Mouse (Mus musculus): ENCODE results near the gene Ptgr1. TPM values are rescaled to one million over a fixed set of nuclear protein-coding genes. Genes with fewer than 3 reads are reported as not detected.

The Ptgr1 gene
- polyA plus RNA-seq, 1 experiment: 20.6 TPM

DNA sequence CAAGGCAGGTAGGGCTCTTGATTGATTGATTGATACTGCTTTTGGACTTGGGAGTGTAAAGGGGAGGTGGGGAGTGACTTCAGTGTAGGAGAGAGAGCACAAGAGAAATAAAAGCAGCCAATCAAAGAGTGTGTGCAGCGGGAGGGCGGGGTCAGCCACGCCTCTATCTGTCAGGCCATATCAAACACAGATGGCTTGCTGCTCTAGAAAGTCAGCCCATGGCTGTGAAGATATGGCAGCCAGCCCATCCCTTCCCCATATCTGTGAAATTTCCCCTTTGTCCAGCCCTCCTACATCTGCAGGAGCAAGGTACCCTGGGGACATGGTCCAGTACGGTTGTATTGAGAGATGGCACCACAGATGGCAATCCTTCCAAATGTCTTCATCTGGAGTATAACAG lies 16.2 kb downstream of the Ptgr1 start:
- TF ChIP-seq MAX (IDR thresholded peaks at IDR 0.05; ENCODE audit: low read depth) (no peak), POLR2A (IDR thresholded peaks at IDR 0.05; ENCODE audit: insufficient read length, low read depth) (no peak), TCF3 (IDR thresholded peaks at IDR 0.05; ENCODE audit: insufficient read length, low read depth) (no peak), MYOG (IDR thresholded peaks at IDR 0.05; ENCODE audit: control insufficient read depth in 1 of 3, insufficient read depth in 1 of 3, insufficient read length in 2 of 3, low read depth in 2 of 3) (no peak), USF1 (IDR thresholded peaks at IDR 0.05; ENCODE audit: low read depth) (no peak), CEBPB (IDR thresholded peaks at IDR 0.05; ENCODE audit: insufficient read depth, poor library complexity, severe bottlenecking) (no peak)
- H3K79me2 ChIP-seq (ENCODE audit: control insufficient read depth, insufficient read depth): no peaks in the 10 kb centered on the region
- no peak overlapping the region for H3K4me3 ChIP-seq
- H3ac ChIP-seq (ENCODE audit: control insufficient read depth, insufficient read length): no peak overlapping the region
- no peaks in the 10 kb centered on the region for H3K36me3 ChIP-seq (ENCODE audit: control insufficient read depth, insufficient read depth)
- no peaks in the 10 kb centered on the region for H3K27me3 ChIP-seq (ENCODE audit: control insufficient read depth, insufficient read depth, insufficient read length)
- no peak overlapping the region for H3K4me2 ChIP-seq (ENCODE audit: low read depth)

DNA sequence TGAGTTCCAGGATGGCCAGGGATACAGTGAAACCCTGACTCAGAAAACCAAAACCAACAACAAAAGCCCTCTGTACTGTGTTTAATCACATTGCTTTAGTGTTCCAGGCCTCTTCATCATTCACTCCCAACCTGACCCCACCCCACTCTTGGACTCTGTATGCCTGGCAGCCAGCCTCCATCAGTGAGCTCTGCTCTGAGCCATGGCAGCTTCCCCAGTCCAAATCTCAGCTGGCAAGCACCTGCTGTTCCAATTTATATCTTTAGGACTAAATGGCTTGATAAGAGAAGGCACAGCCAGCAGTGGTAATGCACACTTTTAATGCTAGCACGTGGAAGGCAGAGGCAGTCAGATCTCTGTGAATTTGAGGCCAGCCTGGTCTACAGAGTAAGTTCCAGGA lies 21.8 kb downstream of the Ptgr1 start:
- Histone ChIP-seq H3K27me3 (ENCODE audit: control insufficient read depth, insufficient read depth, insufficient read length) (no peaks in the 10 kb centered on the region), H3K36me3 (ENCODE audit: control insufficient read depth, insufficient read depth) (no peaks in the 10 kb centered on the region), H3K79me2 (ENCODE audit: control insufficient read depth, insufficient read depth) (no peaks in the 10 kb centered on the region), H3K4me3 (no peak overlapping the region), H3K4me2 (ENCODE audit: low read depth) (no peak overlapping the region), H3ac (ENCODE audit: control insufficient read depth, insufficient read length) (no peak overlapping the region)
- TF ChIP-seq SRF (IDR thresholded peaks at IDR 0.05; ENCODE audit: control insufficient read depth, insufficient read length, low read depth) (no peak), TCF3 (IDR thresholded peaks at IDR 0.05; ENCODE audit: insufficient read length, low read depth) (no peak), POLR2A (IDR thresholded peaks at IDR 0.05; ENCODE audit: insufficient read length, low read depth) (no peak), MYOD1 (IDR thresholded peaks at IDR 0.05; ENCODE audit: control insufficient read depth in 1 of 3, insufficient read length in 2 of 3, low read depth in 2 of 3) (no peak), REST (IDR thresholded peaks at IDR 0.05; ENCODE audit: insufficient read depth, insufficient read length) (no peak), TCF12 (IDR thresholded peaks at IDR 0.05; ENCODE audit: insufficient read depth, poor library complexity, severe bottlenecking) (no peak)

DNA sequence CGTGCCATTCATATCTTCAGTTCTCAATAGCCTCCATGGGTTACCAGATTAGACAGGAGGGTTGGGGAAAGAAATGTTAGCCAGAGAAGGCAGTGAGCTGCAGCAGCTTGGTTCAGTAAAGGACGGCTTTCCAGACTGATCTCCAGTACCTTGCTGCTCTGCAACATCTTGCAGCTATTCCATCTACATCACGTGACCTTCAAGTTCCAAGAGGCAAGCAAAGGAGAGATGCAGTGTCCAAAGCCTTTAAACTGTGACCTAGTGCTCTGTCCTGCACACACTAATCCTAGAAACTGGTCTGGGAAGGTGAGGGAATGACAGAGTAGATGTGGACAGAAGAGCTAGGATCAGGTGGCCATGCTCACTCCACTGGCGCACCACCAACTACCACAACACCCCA lies 23.6 kb downstream of the Ptgr1 start:
- H3K36me3 ChIP-seq (ENCODE audit: control insufficient read depth, insufficient read depth): no peaks in the 10 kb centered on the region
- H3ac ChIP-seq (ENCODE audit: control insufficient read depth, insufficient read length): no peak overlapping the region
- TF ChIP-seq MYOD1 (IDR thresholded peaks at IDR 0.05; ENCODE audit: control insufficient read depth in 1 of 3, insufficient read length in 2 of 3, low read depth in 2 of 3): no peak
- TF ChIP-seq REST (IDR thresholded peaks at IDR 0.05; ENCODE audit: insufficient read depth, insufficient read length): no peak
- TF ChIP-seq MAX (IDR thresholded peaks at IDR 0.05; ENCODE audit: low read depth): no peak
- no peak for TF ChIP-seq MYOG (IDR thresholded peaks at IDR 0.05; ENCODE audit: control insufficient read depth in 1 of 3, insufficient read depth in 1 of 3, insufficient read length in 2 of 3, low read depth in 2 of 3)
- TF ChIP-seq E2F4 (IDR thresholded peaks at IDR 0.05; ENCODE audit: insufficient read depth): no peak
- TF ChIP-seq TCF12 (IDR thresholded peaks at IDR 0.05; ENCODE audit: insufficient read depth, poor library complexity, severe bottlenecking): no peak
- TF ChIP-seq POLR2AphosphoS2 (IDR thresholded peaks at IDR 0.05; ENCODE audit: insufficient read length, low read depth): no peak
- no peak for TF ChIP-seq USF1 (IDR thresholded peaks at IDR 0.05; ENCODE audit: low read depth)
- no peak for TF ChIP-seq TCF3 (IDR thresholded peaks at IDR 0.05; ENCODE audit: insufficient read length, low read depth)
- no peak for TF ChIP-seq CEBPB (IDR thresholded peaks at IDR 0.05; ENCODE audit: insufficient read depth, poor library complexity, severe bottlenecking)
- no peak for TF ChIP-seq POLR2A (IDR thresholded peaks at IDR 0.05; ENCODE audit: insufficient read length, low read depth)
- no peak for TF ChIP-seq SRF (IDR thresholded peaks at IDR 0.05; ENCODE audit: control insufficient read depth, insufficient read length, low read depth)
- no peaks in the 10 kb centered on the region for H3K79me2 ChIP-seq (ENCODE audit: control insufficient read depth, insufficient read depth)
- no peaks in the 10 kb centered on the region for H3K27me3 ChIP-seq (ENCODE audit: control insufficient read depth, insufficient read depth, insufficient read length)
- H3K4me3 ChIP-seq: no peak overlapping the region
- no peak overlapping the region for H3K4me2 ChIP-seq (ENCODE audit: low read depth)

DNA sequence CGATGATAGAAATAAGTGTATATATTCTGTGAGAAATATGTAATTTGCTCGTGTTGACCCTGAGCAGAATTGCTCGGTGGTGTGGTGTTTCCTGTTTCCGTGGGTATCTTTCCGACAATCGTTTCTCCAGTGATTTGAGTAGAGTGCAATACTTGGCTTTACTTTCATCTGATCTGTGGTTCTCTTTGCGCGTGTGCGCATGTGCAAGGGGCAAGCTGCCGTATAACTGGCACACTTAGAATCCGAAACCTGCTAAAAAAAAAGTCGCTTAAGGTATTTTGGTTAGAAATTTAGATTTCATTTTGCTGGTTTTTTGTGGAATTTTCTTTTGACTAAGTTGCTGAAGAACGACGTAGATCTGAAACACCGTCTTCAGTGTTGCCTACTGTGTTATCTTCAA lies 25.2 kb downstream of the Ptgr1 start:
- Histone ChIP-seq H3ac (ENCODE audit: control insufficient read depth, insufficient read length) (no peak overlapping the region), H3K36me3 (ENCODE audit: control insufficient read depth, insufficient read depth) (no peaks in the 10 kb centered on the region), H3K4me2 (ENCODE audit: low read depth) (no peak overlapping the region), H3K4me3 (no peak overlapping the region), H3K79me2 (ENCODE audit: control insufficient read depth, insufficient read depth) (no peaks in the 10 kb centered on the region), H3K27me3 (ENCODE audit: control insufficient read depth, insufficient read depth, insufficient read length) (no peaks in the 10 kb centered on the region)
- no peak for TF ChIP-seq CEBPB (IDR thresholded peaks at IDR 0.05; ENCODE audit: insufficient read depth, poor library complexity, severe bottlenecking)
- no peak for TF ChIP-seq E2F4 (IDR thresholded peaks at IDR 0.05; ENCODE audit: insufficient read depth)
- no peak for TF ChIP-seq POLR2A (IDR thresholded peaks at IDR 0.05; ENCODE audit: insufficient read length, low read depth)
- TF ChIP-seq MAX (IDR thresholded peaks at IDR 0.05; ENCODE audit: low read depth): no peak
- no peak for TF ChIP-seq SRF (IDR thresholded peaks at IDR 0.05; ENCODE audit: control insufficient read depth, insufficient read length, low read depth)
- no peak for TF ChIP-seq TCF12 (IDR thresholded peaks at IDR 0.05; ENCODE audit: insufficient read depth, poor library complexity, severe bottlenecking)
- no peak for TF ChIP-seq POLR2AphosphoS2 (IDR thresholded peaks at IDR 0.05; ENCODE audit: insufficient read length, low read depth)
- no peak for TF ChIP-seq USF1 (IDR thresholded peaks at IDR 0.05; ENCODE audit: low read depth)
- TF ChIP-seq TCF3 (IDR thresholded peaks at IDR 0.05; ENCODE audit: insufficient read length, low read depth): no peak
- no peak for TF ChIP-seq MYOD1 (IDR thresholded peaks at IDR 0.05; ENCODE audit: control insufficient read depth in 1 of 3, insufficient read length in 2 of 3, low read depth in 2 of 3)
- TF ChIP-seq MYOG (IDR thresholded peaks at IDR 0.05; ENCODE audit: control insufficient read depth in 1 of 3, insufficient read depth in 1 of 3, insufficient read length in 2 of 3, low read depth in 2 of 3): no peak
- no peak for TF ChIP-seq REST (IDR thresholded peaks at IDR 0.05; ENCODE audit: insufficient read depth, insufficient read length)

DNA sequence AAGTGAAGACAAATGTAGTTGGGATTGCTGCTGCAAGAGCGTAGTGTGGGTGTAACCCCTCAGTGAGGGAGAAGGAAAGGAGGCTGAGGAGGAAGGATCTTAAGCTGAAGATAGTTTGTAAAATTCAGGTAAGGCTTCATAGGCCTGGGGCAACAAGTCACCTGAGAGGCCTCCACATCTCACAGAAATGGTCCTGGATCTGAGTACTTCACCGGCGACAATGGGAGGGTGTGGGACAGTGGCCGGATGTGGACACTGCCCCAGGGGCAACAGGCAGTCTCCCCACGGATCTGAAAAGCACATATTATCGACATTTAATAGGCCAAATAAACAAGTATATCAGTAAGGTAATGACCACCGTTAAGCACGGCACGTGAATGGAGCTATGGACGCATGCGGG lies 34.3 kb downstream of the Ptgr1 start:
- Histone ChIP-seq H3ac (ENCODE audit: control insufficient read depth, insufficient read length) (no peak overlapping the region), H3K4me3 (no peak overlapping the region), H3K4me2 (ENCODE audit: low read depth) (no peak overlapping the region), H3K36me3 (ENCODE audit: control insufficient read depth, insufficient read depth) (no peaks in the 10 kb centered on the region), H3K27me3 (ENCODE audit: control insufficient read depth, insufficient read depth, insufficient read length) (no peaks in the 10 kb centered on the region), H3K79me2 (ENCODE audit: control insufficient read depth, insufficient read depth) (no peaks in the 10 kb centered on the region)
- TF ChIP-seq SRF (IDR thresholded peaks at IDR 0.05; ENCODE audit: control insufficient read depth, insufficient read length, low read depth) (no peak), E2F4 (IDR thresholded peaks at IDR 0.05; ENCODE audit: insufficient read depth) (no peak), TCF12 (IDR thresholded peaks at IDR 0.05; ENCODE audit: insufficient read depth, poor library complexity, severe bottlenecking) (no peak), MYOG (IDR thresholded peaks at IDR 0.05; ENCODE audit: control insufficient read depth in 1 of 3, insufficient read depth in 1 of 3, insufficient read length in 2 of 3, low read depth in 2 of 3) (no peak), CEBPB (IDR thresholded peaks at IDR 0.05; ENCODE audit: insufficient read depth, poor library complexity, severe bottlenecking) (no peak)

Measured in myocyte (in vitro differentiated cells).